Mouse (Mus musculus) kidney, postnatal 14 days (tissue): ENCODE measurements at regions not wholly inside any gene's neighbourhood (a gene's known extent, or its start where the extent isn't known, plus 50 kb on each side); places are given as distances from the start of the nearest gene placed in this dataset.

Experiments
- DNase-seq: peaks from one replicate; pipeline ENCODE4 v3.0.0; 2022; ENCODE audit warnings: mixed read lengths

DNA sequence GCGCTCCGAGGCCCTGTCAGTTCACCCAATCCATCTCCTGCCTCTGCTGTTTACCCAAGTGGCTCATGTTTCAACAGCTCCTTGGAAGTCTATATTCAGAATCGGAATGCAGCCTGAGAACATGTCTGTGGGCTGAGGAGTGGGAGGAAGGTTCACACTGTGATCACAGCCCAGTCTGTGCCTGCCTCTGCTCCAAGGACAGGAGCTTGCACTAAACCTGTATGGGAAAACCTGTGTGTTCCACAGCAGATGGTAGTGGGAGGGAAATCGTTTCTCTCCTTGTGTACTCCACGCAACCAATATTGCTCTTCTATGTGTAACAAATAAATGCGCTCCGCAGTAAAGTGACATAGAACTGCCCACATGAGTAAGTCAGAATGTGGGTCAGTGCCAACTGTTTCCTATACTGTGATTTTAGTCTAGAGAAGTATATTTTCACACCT, 514.0 kb upstream of the Epha7 start:
- DNase-seq: no peak

DNA sequence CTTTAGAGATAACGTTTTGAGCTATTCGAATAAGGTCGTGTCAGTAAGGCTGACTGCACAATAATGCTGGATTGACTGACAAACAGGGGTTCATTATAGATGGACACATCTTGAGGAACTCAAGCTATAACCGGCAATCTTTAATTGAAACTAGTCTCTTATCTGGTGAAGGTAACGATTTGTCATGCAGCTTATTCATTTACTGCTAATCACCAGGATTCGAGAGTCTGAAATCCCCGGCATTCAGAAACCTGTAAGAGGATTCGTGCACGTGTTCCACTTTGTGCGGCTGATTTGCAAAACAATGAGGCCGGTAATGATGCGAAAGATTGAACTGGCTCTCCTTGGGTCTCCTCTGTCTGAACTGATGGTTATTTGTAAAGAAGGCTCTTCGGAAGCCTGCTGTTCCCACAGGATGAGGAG, 512.9 kb upstream of the Epha7 start:
- DNase-seq: no peak

DNA sequence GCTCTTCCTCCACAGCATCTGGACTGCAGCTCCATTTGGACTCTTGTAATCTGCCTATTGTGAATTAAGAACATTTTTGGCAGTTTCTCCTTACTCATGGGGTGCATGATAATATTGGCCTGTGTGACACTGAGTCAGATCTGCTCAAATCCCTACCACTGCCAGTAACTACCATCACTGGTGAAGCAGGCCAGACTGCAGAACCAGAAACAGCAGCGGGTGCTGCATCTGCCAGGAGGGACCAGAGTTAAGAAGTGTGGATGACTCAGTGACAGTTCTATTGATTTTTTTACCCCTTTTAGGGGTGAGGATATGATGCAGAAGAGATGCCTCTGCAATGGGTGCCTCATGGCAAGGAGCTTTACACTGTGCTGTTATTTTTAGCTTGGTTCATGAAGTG, 511.2 kb upstream of the Epha7 start:
- no peak for DNase-seq

DNA sequence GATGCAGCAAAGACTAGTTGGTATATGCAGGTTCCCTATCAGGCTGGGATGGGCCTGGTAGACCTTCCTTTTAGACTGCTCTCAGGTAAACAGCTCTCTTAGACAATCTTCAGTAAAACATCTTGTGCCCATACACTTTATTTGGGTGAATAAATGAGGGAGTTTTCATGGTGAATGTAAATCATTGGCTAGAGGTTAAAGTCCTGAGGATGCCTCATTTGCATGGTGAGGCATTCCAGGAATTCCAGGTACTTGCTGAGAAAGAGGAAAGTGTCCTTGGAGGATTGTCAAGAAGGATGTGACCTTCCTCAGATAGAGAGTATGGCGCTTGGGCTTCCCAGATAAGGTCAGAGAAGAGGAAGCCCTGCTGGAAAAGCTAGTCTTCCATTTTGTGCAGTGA, 481.9 kb upstream of the Epha7 start:
- DNase-seq: peak; percentile 0

DNA sequence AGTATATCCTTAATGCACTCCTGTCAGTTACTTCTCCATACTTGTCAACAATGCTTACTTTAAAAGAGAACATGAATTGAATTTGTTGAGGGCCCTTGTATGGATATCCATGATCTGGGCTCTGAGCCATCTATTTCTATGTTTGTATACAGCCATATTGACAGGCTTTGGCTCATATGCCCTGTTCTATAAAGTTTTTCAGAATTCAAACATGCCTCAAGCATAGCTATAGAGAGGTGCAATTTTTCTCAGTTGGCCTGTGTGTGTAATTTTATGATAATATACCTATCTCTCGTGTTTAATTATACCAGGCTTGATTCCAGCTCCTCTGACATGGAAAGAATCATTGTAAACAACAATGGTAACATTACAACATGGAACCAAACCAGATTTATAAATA, 448.4 kb upstream of the Epha7 start:
- DNase-seq: no peak

DNA sequence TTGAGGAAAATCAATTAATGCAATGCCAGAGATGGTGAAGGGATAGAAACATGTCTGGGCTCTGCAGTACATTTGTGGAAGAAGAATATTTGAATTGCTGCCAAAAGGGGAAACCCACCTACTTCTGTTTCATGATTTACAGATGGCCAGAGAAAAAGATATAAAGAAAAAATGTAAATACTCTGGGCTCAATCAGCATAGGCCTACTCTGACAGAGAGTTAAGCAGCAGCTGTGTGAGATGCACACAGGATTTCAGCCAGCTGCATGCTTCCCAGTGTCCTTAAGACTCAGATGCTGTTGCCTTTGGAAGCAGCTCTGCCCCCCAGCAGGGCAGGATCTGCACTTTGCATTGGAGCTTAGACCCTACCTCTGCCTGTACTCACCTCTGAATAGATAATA, 435.8 kb upstream of the Epha7 start:
- DNase-seq: no peak

DNA sequence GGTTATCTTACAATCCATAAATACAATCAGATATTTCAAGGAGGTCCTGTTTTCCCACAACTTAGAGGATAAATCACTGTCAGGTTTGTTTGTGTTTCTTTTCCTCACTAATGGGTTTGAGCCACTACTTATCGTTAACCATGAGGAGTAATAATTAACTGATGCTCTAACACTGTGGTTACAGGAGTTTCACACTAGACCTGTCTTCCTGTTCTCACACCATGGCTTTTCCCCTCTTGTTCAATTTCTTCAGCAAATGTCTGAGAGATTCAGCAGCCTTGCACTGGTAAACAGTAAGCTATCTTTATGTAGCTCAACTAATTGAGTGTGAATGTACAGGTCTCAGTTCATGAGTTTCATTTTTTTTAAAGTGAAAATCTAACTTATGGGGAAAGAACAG, 434.3 kb upstream of the Epha7 start:
- DNase-seq: no peak

DNA sequence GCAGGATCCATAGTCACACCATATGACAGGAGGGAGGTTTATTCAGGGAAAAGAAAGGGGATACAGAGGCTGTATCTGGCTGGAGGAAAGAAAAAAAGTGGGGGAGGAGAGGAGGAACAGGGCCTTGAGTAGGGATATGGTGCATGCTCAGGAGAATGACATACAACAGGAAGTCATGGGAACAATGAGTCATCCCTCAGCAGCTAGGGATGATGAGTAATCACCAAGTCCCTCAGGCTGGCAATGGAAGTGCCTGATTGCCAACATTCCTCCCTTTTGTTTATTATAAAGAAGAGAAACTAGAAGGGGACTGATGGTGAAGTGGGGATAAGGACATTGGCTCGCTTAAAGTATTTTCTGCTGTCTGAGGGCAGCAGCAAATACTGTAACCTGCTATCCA, 388.6 kb upstream of the Epha7 start:
- no peak for DNase-seq

- DNase-seq: no peak
Measured at GRCm38 (mm10) chr4:28440161-28440560, 372.8 kb upstream of the Epha7 start.

DNA sequence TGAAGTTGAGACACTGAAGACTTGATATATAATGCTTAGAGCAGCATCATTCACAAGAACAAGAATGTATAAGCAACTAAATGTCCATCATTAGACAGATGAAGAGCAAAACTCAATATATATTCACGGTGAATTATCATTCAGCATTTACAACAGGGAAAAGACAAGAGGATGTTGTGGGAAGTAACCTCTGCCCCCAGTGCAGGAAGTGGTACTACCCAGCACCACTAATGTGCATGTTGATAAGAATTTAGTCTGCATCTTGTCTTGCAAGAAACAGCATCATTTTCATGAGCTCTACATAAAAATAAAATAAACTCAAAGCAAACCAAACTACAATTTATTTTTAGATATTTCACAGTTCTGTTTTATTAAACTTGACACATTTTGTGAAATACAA, 359.8 kb upstream of the Epha7 start:
- no peak for DNase-seq

GRCm38 (mm10) chr4:28456312-28456711, 356.6 kb upstream of the Epha7 start:
- no peak for DNase-seq
